Mouse (Mus musculus) midbrain, embryonic 12.5 days (tissue): ENCODE data around the gene Slc35e4. TPM values are rescaled to one million over a fixed set of nuclear protein-coding genes. Genes with fewer than 3 reads are reported as not detected.
A peak's percentile ranks its signal among the peaks of the same experiment; 100 is the strongest.
"Not testable (repeated sequence)": the region's sequence is repeated elsewhere in the genome, so short reads cannot be mapped to it uniquely, and the experiment has no call there.

Source experiments
- ATAC-seq: fragments of 200-750 bp; cut with Nextera tagmentation; 2 replicates; pipeline ENCODE4 v1.8.0; 2017; ENCODE audit warnings: low read depth, moderate TSS enrichment, moderate library complexity; ENCODE audit not compliant: low FRiP score
- H3K27ac ChIP-seq: fragments of 300-500 bp; sonication (generic); replicated peaks from 2 replicates; pipeline ENCODE4 v1.5.1; 2016; ENCODE audit warnings: mild to moderate bottlenecking
- H3K27me3 ChIP-seq: fragments of 300-500 bp; sonication (generic); 2 replicates; pipeline ENCODE4 v1.6.1; 2016; ENCODE audit warnings: mild to moderate bottlenecking
- H3K36me3 ChIP-seq: fragments of 300-500 bp; sonication (generic); 2 replicates; pipeline ENCODE4 v1.6.1; 2016
- H3K4me1 ChIP-seq: fragments of 300-500 bp; sonication (generic); 2 replicates; pipeline ENCODE4 v1.6.1; 2016
- H3K4me2 ChIP-seq: fragments of 300-500 bp; sonication (generic); replicated peaks from 2 replicates; pipeline ENCODE4 v1.6.1; 2016; ENCODE audit warnings: mild to moderate bottlenecking, moderate library complexity
- H3K4me3 ChIP-seq: fragments of 300-500 bp; sonication (generic); 2 replicates; pipeline ENCODE4 v1.5.1; 2016; ENCODE audit warnings: mild to moderate bottlenecking
- H3K9ac ChIP-seq: fragments of 300-500 bp; sonication (generic); replicated peaks from 2 replicates; pipeline ENCODE4 v1.6.1; 2016; ENCODE audit warnings: mild to moderate bottlenecking, moderate library complexity
- H3K9me3 ChIP-seq: fragments of 300-500 bp; sonication (generic); 2 replicates; pipeline ENCODE4 v1.6.1; 2016; ENCODE audit warnings: mild to moderate bottlenecking
- WGBS: fragments of 180-500 bp; shearing (Covaris S2); methylation state at CpG from one replicate; pipeline ENCODE4 v1.1.7; 2016; 5-methylcytosine and 5-hydroxymethylcytosine counted together
- polyA plus RNA-seq: library from polyadenylated mRNA; unstranded; fragments of >200 nt; fragmentation: Nextera tagmentation; extraction: Ambion mirVana; gene quantifications from 2 replicates; pipeline ENCODE4 v1.2.1, GENCODE M21; 2016

The Slc35e4 gene
- polyA plus RNA-seq, 1 experiment from 2014 or later: 7.8 TPM

DNA sequence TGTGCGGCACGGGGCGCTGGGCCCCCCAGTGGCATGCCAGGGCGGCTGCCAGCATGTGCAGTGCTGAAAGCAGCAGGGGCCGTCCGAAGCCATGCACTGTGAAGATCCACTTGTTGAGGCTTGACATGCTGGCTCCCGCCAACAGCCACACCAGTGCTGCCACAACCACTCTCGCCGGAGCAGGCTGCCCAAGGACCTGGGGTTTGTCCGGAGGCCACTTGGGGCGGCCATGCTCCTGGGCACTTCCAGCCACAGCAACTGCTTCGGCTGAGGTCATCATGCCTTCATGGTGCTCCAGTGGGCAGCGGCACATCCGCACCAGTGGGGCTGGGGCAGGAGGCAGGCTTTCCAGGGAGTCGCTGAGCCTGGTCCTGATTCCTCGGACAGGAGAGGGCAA, 1.6 kb downstream of the Slc35e4 start:
- peak; percentile 1; the same call in 1 of the 2 replicates for ATAC-seq
- Histone ChIP-seq H3K9ac (peak overlapping the region; percentile 73), H3K9me3 (no peaks in the 10 kb centered on the region), H3K36me3 (no peaks in the 10 kb centered on the region), H3K4me3 (peak overlapping the region; percentile 65), H3K27ac (no peak overlapping the region), H3K4me1 (peaks cover 45% of the 10 kb centered on the region), H3K27me3 (peaks cover 19% of the 10 kb centered on the region), H3K4me2 (peak overlapping the region; percentile 88)
- WGBS: under 1% methylated on average over 16 of the region's 16 CpGs

GRCm38 (mm10) chr11:3912100-3912874, 2.2 kb downstream of the Slc35e4 start:
- Histone ChIP-seq H3K9me3 (no peaks in the 10 kb centered on the region), H3K9ac (peak overlapping the region; percentile 73), H3K36me3 (no peaks in the 10 kb centered on the region), H3K27me3 (peaks cover 19% of the 10 kb centered on the region), H3K4me1 (peaks cover 45% of the 10 kb centered on the region), H3K27ac (no peak overlapping the region), H3K4me2 (peak overlapping the region; percentile 88), H3K4me3 (peak overlapping the region; percentile 65)
- WGBS: 19% methylated on average over 19 of the region's 19 CpGs
- ATAC-seq: 0 out of 2 replicates have a peak, but pooled peaks have one; percentile 2

DNA sequence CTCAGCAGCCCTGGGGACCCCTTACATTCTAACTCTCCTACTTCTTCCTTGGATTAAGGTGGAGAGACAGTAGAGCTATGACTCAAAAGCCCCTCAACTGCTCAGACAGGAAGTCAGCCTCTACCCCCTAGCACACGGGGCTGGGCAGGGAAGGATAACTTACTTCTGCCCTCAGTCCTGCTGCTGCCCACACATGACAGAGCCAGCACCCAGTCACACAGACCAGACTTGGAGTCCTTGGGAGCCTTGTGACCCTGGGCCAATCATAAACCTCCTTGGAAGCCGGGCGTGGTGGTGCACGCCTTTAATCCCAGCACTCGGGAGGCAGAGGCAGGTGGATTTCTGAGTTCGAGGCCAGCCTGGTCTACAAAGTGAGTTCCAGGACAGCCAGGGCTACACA, 3.0 kb downstream of the Slc35e4 start:
- WGBS: 84% methylated on average over 6 of the region's 6 CpGs
- Histone ChIP-seq H3K4me2 (peak overlapping the region; percentile 21; the same call in 1 of the 2 replicates), H3K27me3 (peaks cover 19% of the 10 kb centered on the region), H3K4me1 (peaks cover 45% of the 10 kb centered on the region)
- H3K4me3 ChIP-seq, H3K36me3 ChIP-seq, H3K9me3 ChIP-seq, ATAC-seq, H3K27ac ChIP-seq, H3K9ac ChIP-seq: not testable (repeated sequence)

GRCm38 (mm10) chr11:3910513-3911310, 3.8 kb downstream of the Slc35e4 start:
- Histone ChIP-seq H3K4me2 (peak overlapping the region; percentile 21; the same call in 1 of the 2 replicates), H3K4me1 (peaks cover 45% of the 10 kb centered on the region), H3K9ac (no peak overlapping the region; the same call in 1 of the 2 replicates), H3K4me3 (no peak overlapping the region), H3K9me3 (no peaks in the 10 kb centered on the region), H3K27ac (no peak overlapping the region), H3K27me3 (peaks cover 15% of the 10 kb centered on the region), H3K36me3 (0 out of 2 replicates have a peak, but pooled peaks cover 4% of the 10 kb centered on the region)
- 62% methylated on average over 5 of the region's 5 CpGs for WGBS
- no peak for ATAC-seq

GRCm38 (mm10) chr11:3909236-3909635, 5.2 kb downstream of the Slc35e4 start:
- no peak overlapping the region for H3K27ac ChIP-seq
- H3K4me2 ChIP-seq: no peak overlapping the region
- 0 out of 2 replicates have a peak, but pooled peaks cover 4% of the 10 kb centered on the region for H3K36me3 ChIP-seq
- WGBS: 91% methylated on average over 4 of the region's 4 CpGs
- H3K4me1 ChIP-seq: peaks cover 42% of the 10 kb centered on the region
- no peak for ATAC-seq
- no peak overlapping the region for H3K4me3 ChIP-seq
- H3K9me3 ChIP-seq: no peaks in the 10 kb centered on the region
- H3K27me3 ChIP-seq: peaks cover 9% of the 10 kb centered on the region
- 0 out of 2 replicates have a peak overlapping the region, but pooled peaks have one; percentile 1 for H3K9ac ChIP-seq

DNA sequence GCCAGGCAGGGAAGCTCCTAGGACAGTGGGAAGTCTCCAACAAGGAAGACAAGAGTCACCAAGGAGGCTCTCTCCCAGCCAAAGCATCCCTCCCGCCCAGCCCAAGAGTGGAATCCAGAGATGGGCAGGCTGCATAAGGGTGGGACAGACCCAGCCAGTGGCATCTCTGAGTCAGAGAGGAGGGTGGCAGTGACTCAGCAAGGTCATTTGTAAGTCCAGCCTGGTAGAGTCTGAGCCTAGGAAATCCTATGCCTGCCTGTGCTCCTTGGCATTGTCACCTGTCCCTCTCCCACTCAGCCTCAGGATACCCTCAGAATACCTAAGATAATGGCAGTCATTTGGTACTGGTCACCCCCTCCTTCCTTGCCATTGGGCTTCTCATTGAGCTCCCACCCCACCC, 9.0 kb downstream of the Slc35e4 start:
- H3K27ac ChIP-seq: no peak overlapping the region
- H3K27me3 ChIP-seq: no peaks in the 10 kb centered on the region
- H3K4me2 ChIP-seq: no peak overlapping the region
- 100% methylated on average over 1 of the region's 1 CpGs for WGBS
- 0 out of 2 replicates have a peak, but pooled peaks cover 4% of the 10 kb centered on the region for H3K36me3 ChIP-seq
- H3K4me1 ChIP-seq: peaks cover 14% of the 10 kb centered on the region; the same call in 1 of the 2 replicates
- H3K9me3 ChIP-seq: no peaks in the 10 kb centered on the region
- ATAC-seq: no peak
- H3K4me3 ChIP-seq: no peak overlapping the region
- no peak overlapping the region for H3K9ac ChIP-seq

GRCm38 (mm10) chr11:3904673-3905072, 9.8 kb downstream of the Slc35e4 start:
- Histone ChIP-seq H3K27ac (no peak overlapping the region), H3K4me2 (no peak overlapping the region), H3K9ac (no peak overlapping the region), H3K36me3 (0 out of 2 replicates have a peak, but pooled peaks cover 4% of the 10 kb centered on the region), H3K4me1 (0 out of 2 replicates have a peak, but pooled peaks cover 7% of the 10 kb centered on the region), H3K9me3 (no peaks in the 10 kb centered on the region), H3K27me3 (no peaks in the 10 kb centered on the region), H3K4me3 (no peak overlapping the region)
- WGBS: 85% methylated on average over 6 of the region's 6 CpGs
- no peak for ATAC-seq

GRCm38 (mm10) chr11:3903046-3903445, 11.4 kb downstream of the Slc35e4 start:
- ATAC-seq: no peak
- Histone ChIP-seq H3K9ac (no peak overlapping the region), H3K36me3 (peaks cover 19% of the 10 kb centered on the region), H3K27me3 (no peaks in the 10 kb centered on the region), H3K4me2 (no peak overlapping the region), H3K9me3 (no peaks in the 10 kb centered on the region), H3K27ac (no peak overlapping the region), H3K4me1 (no peaks in the 10 kb centered on the region), H3K4me3 (no peak overlapping the region)
- 87% methylated on average over 5 of the region's 5 CpGs for WGBS

DNA sequence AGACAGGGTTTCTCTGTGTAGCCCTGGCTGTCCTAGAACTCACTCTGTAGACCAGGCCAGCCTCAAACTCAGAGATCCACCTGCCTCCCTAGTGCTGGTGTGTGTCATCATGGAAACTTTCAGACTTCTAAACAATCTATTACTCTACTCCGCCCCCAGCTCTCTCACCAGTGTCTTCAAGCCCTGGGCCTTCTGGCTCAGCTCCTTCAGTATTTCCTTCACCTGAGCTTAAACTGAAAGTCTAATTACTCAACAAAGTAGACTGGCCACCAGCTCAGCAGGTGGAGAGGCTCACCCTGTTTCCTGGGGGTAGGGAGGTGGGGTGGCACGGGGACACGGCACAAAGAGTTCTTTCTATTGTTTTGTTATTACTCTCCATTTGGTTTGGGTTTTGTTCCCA, 11.9 kb downstream of the Slc35e4 start:
- Histone ChIP-seq H3K4me1 (no peaks in the 10 kb centered on the region), H3K4me3 (no peak overlapping the region), H3K4me2 (no peak overlapping the region), H3K27ac (no peak overlapping the region), H3K9ac (no peak overlapping the region), H3K27me3 (no peaks in the 10 kb centered on the region), H3K9me3 (no peaks in the 10 kb centered on the region), H3K36me3 (peaks cover 24% of the 10 kb centered on the region)
- ATAC-seq: no peak
- WGBS: 88% methylated on average over 3 of the region's 3 CpGs

DNA sequence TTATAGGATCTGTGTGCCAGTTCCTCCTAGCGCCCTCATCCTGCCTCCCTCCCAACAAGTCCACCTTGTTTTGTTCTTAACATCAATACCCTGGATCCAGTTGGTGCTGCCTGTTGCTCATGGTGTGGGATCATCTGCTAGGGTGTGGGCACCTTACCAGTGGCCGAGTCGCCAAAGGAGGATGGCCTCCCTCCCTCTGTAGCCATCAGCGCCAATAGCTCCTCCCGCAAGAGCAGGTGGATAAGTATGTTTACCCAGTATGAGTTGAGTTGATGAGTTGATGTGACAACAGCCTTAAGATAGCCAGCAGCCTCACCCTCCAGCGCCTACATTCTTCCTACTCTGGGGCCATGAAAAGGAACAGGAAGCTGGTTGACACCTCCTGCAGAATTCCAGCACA, 14.2 kb downstream of the Slc35e4 start:
- 87% methylated on average over 6 of the region's 6 CpGs for WGBS
- no peak for ATAC-seq

DNA sequence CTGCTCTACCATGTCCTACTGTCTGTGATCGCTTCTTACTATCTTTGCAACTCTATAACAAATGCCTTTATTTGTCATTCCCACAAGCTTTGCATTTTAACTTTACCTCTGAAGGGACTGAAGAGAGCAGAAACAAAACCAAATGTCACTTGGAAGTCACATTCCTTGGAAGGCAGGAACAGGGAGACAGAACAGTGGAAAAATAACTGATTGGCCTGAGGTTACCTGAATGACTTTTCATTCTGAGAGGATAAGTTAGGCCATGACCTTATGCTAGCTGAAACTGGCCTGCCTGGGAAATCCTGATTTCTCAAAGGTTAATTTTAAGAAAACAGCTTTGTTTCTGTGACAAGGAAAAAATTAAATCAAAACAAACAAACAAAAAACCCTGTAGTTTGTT, 18.5 kb downstream of the Slc35e4 start:
- no peak overlapping the region for H3K27ac ChIP-seq
- H3K27me3 ChIP-seq: no peaks in the 10 kb centered on the region
- ATAC-seq: no peak
- no peak overlapping the region for H3K4me3 ChIP-seq
- WGBS: 88% methylated on average over 1 of the region's 1 CpGs
- H3K9me3 ChIP-seq: no peaks in the 10 kb centered on the region
- 0 out of 2 replicates have a peak, but pooled peaks cover 6% of the 10 kb centered on the region for H3K4me1 ChIP-seq
- H3K9ac ChIP-seq: no peak overlapping the region
- peak overlapping the region; percentile 71; the same call in 1 of the 2 replicates for H3K4me2 ChIP-seq
- peaks cover 28% of the 10 kb centered on the region for H3K36me3 ChIP-seq

More for the DNA sequence above, 14.2 kb downstream of the Slc35e4 start:
- no peaks in the 10 kb centered on the region for H3K27me3 ChIP-seq
- peaks cover 28% of the 10 kb centered on the region for H3K36me3 ChIP-seq
- H3K4me3 ChIP-seq: no peak overlapping the region
- no peak overlapping the region for H3K9ac ChIP-seq
- H3K9me3 ChIP-seq: no peaks in the 10 kb centered on the region
- H3K27ac ChIP-seq: no peak overlapping the region
- no peak overlapping the region for H3K4me2 ChIP-seq
- no peaks in the 10 kb centered on the region for H3K4me1 ChIP-seq

GRCm38 (mm10) chr11:3895458-3895857, 19.0 kb downstream of the Slc35e4 start:
- H3K27me3 ChIP-seq: no peaks in the 10 kb centered on the region

More at GRCm38 (mm10) chr11:3895458-3895857, 19.0 kb downstream of the Slc35e4 start:
- Histone ChIP-seq H3K4me3 (peak overlapping the region; percentile 48), H3K4me2 (peak overlapping the region; percentile 71), H3K27ac (peak overlapping the region; percentile 88), H3K36me3 (peaks cover 28% of the 10 kb centered on the region), H3K9me3 (no peaks in the 10 kb centered on the region), H3K4me1 (0 out of 2 replicates have a peak, but pooled peaks cover 6% of the 10 kb centered on the region), H3K9ac (peak overlapping the region; percentile 71)
- no peak; the same call in 1 of the 2 replicates for ATAC-seq
- 7% methylated on average over 10 of the region's 10 CpGs for WGBS
